Mouse (Mus musculus) spleen, adult 2 months (tissue): ENCODE data around the gene Tmem37. TPM values are rescaled to one million over a fixed set of nuclear protein-coding genes. Genes with fewer than 3 reads are reported as not detected.

Experiments
- DNase-seq, 2 experiments: peaks; one replicate each; pipeline versions ENCODE4 v3.0.0 to v3.0.0-alpha.2; 2012 to 2021; ENCODE audit warnings: low spot score in 2 of 2, low read depth in 1 of 2
- H3K27ac ChIP-seq: fragments of 200-500 bp; 2 replicates; pipeline ENCODE4 v1.5.1; 2012; ENCODE audit warnings: low read length, inconsistent platforms; ENCODE audit not compliant: insufficient read depth
- H3K27me3 ChIP-seq: fragments of 200-500 bp; 2 replicates; pipeline ENCODE4 v1.6.1; 2012; ENCODE audit warnings: mild to moderate bottlenecking, moderate library complexity, low read length, inconsistent platforms; ENCODE audit not compliant: control insufficient read depth, insufficient read depth
- H3K36me3 ChIP-seq: fragments of 200-500 bp; 2 replicates; pipeline ENCODE4 v1.6.1; 2012; ENCODE audit warnings: mild to moderate bottlenecking, low read length, inconsistent platforms; ENCODE audit not compliant: control insufficient read depth, insufficient read depth
- H3K4me1 ChIP-seq: fragments of 200-500 bp; 2 replicates; pipeline ENCODE4 v1.6.1; 2011; ENCODE audit warnings: inconsistent platforms; ENCODE audit not compliant: control insufficient read depth, insufficient read depth, insufficient read length
- H3K4me3 ChIP-seq: fragments of 200-500 bp; 2 replicates; pipeline ENCODE4 v1.5.1; 2011; ENCODE audit warnings: mild to moderate bottlenecking, inconsistent platforms; ENCODE audit not compliant: insufficient read depth, insufficient read length; ENCODE audit errors: extremely low read depth
- CTCF ChIP-seq: fragments of 200-500 bp; IDR thresholded peaks from 2 replicates; pipeline ENCODE4 v1.5.1; 2011; ENCODE audit warnings: mild to moderate bottlenecking, inconsistent platforms; ENCODE audit not compliant: insufficient read depth, insufficient read length, insufficient replicate concordance; ENCODE audit errors: extremely low read depth
- POLR2A ChIP-seq: fragments of 200-500 bp; IDR thresholded peaks from 2 replicates; pipeline ENCODE4 v1.6.1; 2011; ENCODE audit warnings: low read depth, low read length, inconsistent platforms
- WGBS: fragments of 180-500 bp; shearing (Covaris S2); methylation state at CpG from one replicate; pipeline ENCODE4 v1.1.7; 2018; 5-methylcytosine and 5-hydroxymethylcytosine counted together
- polyA plus RNA-seq: library from polyadenylated mRNA; depleted of rRNA; stranded (reverse); fragments of >200 nt; gene quantifications from 2 replicates; pipeline ENCODE4 v1.2.3, GENCODE M21; 2012

The Tmem37 gene
- polyA plus RNA-seq, 1 experiment = 17.3 TPM

GRCm38 (mm10) chr1:120044584-120044983 is 29.3 kb downstream of the Tmem37 start:
- no peak for DNase-seq

GRCm38 (mm10) chr1:120042421-120042820 is 31.5 kb downstream of the Tmem37 start:
- H3K27ac ChIP-seq = no peak overlapping the region
- H3K36me3 ChIP-seq = no peaks in the 10 kb centered on the region
- DNase-seq = no peak
- H3K4me1 ChIP-seq = no peaks in the 10 kb centered on the region; the same call in 1 of the 2 replicates
- no peak overlapping the region for H3K4me3 ChIP-seq
- WGBS = 93% methylated on average over 8 of the region's 8 CpGs
- TF ChIP-seq CTCF (no peak), POLR2A (no peak)
- H3K27me3 ChIP-seq = no peaks in the 10 kb centered on the region

More at GRCm38 (mm10) chr1:120044584-120044983, 29.3 kb downstream of the Tmem37 start:
- 66% methylated on average over 16 of the region's 16 CpGs for WGBS
- no peak for TF ChIP-seq POLR2A
- TF ChIP-seq CTCF = no peak
- Histone ChIP-seq H3K4me3 (no peak overlapping the region), H3K27ac (no peak overlapping the region), H3K4me1 (no peaks in the 10 kb centered on the region; the same call in 1 of the 2 replicates), H3K27me3 (no peaks in the 10 kb centered on the region), H3K36me3 (no peaks in the 10 kb centered on the region)

DNA sequence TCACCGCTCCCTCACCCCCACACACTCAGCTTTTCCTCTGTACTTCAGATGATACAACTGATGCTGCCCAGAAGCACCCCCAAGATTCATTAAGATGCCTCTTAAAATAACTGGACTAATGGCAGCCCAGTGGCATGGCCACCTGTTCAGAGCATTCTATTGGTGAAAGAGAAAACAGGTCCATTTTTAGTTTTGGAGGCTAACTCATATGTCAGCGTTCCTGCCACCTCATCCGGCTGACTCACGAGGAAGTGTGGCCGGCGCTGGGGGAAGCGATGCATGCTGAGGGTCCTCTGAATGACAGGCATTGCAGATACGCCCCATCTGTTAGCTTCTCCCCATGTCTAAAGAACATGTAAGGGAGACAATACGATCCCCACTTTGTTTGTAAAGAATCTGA is 35.3 kb downstream of the Tmem37 start:
- Histone ChIP-seq H3K27me3 (no peaks in the 10 kb centered on the region), H3K27ac (no peak overlapping the region), H3K4me1 (no peaks in the 10 kb centered on the region; the same call in 1 of the 2 replicates), H3K4me3 (no peak overlapping the region), H3K36me3 (no peaks in the 10 kb centered on the region)
- 52% methylated on average over 9 of the region's 9 CpGs for WGBS
- TF ChIP-seq CTCF (no peak), POLR2A (no peak)
- DNase-seq = no peak

DNA sequence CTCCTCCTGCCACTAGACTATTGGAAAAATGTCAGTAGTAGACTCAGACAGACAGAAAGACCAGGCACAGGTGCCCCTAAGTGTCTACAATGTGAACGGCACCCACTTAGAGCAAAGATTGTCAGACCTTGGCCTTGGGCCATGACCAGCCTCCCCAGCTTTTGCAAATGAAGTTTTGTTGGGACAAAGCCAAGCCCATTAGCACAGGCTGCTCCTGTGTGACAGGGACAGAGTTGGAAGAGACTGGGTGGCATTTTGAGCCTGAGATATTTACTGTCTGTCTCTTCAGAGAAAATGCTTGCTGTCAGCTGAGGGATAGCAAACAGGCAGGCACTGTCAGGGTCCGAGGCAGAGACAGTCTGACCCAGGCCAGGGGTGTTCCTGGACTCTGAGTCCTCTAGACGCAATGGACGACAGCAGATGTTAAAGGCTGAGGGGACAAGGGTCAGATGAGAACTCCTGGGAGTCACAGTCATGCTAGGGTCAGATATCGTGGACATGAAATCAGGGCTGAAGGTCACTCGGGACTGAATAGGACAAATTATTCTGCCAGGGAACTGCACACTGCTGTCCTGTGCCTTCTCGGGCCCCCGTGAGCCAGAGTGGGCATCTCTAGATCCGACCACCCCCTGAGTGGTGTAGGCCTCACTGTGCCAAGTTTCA is 36.7 kb downstream of the Tmem37 start:
- 77% methylated on average over 9 of the region's 9 CpGs for WGBS
- no peaks in the 10 kb centered on the region for H3K36me3 ChIP-seq
- DNase-seq = no peak
- TF ChIP-seq POLR2A (no peak), CTCF (no peak)
- H3K27me3 ChIP-seq = no peaks in the 10 kb centered on the region
- no peaks in the 10 kb centered on the region for H3K4me1 ChIP-seq
- no peak overlapping the region for H3K27ac ChIP-seq
- no peak overlapping the region for H3K4me3 ChIP-seq

DNA sequence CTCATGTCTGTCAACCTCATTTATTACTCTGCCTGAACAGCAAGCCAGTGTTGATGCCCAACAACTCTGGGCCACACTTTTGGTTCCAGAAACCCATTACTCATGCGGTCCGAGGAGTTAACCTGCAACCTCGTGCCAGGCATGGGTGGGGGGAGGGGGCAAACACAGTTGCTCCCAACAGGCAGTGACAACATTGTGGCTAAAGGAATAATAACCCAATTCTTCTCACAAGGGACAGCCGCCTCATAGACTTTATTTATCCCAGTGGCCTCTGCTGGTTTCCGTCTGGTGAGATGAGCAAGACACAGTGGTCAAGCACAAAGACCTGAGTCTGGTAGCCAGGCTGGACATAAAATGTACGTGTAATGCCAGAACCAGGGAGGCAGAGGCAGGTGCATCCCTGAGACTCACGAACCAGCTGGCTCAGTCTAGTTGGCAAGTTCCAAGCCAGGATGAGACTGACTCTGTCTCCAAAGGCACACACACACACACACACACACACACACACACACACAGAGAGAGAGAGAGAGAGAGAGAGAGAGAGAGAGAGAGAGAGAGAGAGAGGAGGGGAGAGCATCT is 38.3 kb downstream of the Tmem37 start:
- no peaks in the 10 kb centered on the region for H3K27me3 ChIP-seq
- no peaks in the 10 kb centered on the region for H3K4me1 ChIP-seq
- 87% methylated on average over 7 of the region's 7 CpGs for WGBS
- H3K27ac ChIP-seq = no peak overlapping the region
- TF ChIP-seq CTCF (no peak), POLR2A (no peak)
- no peaks in the 10 kb centered on the region for H3K36me3 ChIP-seq
- no peak for DNase-seq
- no peak overlapping the region for H3K4me3 ChIP-seq

DNA sequence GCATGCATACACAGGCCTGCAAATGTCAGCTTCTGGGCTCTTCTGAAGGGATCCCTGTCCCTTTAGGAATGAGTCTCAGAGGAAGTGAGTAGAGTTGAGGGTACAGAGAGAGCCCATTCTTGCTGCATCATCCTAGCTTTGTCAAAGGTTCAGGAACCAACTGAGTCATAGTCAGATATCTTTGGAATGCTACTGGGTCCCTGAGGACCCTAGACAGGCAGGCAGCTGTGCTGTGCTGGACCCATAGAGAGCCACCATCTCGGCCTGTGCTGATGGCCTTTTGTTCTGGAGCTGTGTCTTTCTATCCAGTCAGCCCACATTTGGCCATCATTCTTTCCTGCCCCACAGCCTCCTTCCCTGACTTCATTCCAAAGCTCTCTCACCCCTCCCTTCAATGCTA is 39.1 kb downstream of the Tmem37 start:
- Histone ChIP-seq H3K27me3 (no peaks in the 10 kb centered on the region), H3K4me3 (no peak overlapping the region), H3K4me1 (no peaks in the 10 kb centered on the region), H3K36me3 (no peaks in the 10 kb centered on the region), H3K27ac (no peak overlapping the region)
- TF ChIP-seq CTCF = no peak
- no peak for TF ChIP-seq POLR2A
- 88% methylated on average over 1 of the region's 1 CpGs for WGBS
- DNase-seq = no peak

DNA sequence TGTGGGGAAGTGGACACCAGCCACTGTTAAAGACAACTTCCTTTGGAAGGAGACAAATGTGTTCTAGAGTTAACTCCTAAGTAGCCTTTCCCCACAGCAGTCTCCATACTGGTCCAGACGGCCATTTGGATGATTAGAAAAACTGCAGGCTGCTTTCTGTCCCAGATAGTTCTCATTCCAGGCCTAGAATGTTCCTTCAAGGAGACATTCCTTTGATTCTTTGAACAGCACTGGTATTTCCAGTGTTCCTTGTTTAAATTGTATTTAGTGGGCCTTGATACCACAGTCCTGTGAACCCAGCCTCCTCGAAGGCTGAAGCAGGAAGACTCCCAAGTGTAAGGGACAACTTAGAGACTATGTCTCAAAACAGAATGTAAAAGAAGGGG is 40.4 kb downstream of the Tmem37 start:
- no peak for TF ChIP-seq CTCF
- TF ChIP-seq POLR2A = no peak
- 89% methylated on average over 2 of the region's 2 CpGs for WGBS
- H3K4me3 ChIP-seq = no peak overlapping the region
- H3K4me1 ChIP-seq = no peaks in the 10 kb centered on the region
- H3K36me3 ChIP-seq = no peaks in the 10 kb centered on the region
- H3K27me3 ChIP-seq = no peaks in the 10 kb centered on the region
- no peak for DNase-seq
- no peak overlapping the region for H3K27ac ChIP-seq
